Mouse (Mus musculus) frontal cortex, adult (tissue): Measurements from ENCODE around the gene Tspyl1.
"Not testable (repeated sequence)": the region's sequence is repeated elsewhere in the genome, so short reads cannot be mapped to it uniquely, and the experiment has no call there.

ENCODE experiments used
- ATAC-seq: cut with Nextera tagmentation; 2 replicates; pipeline ENCODE4 v1.9.2; 2017; ENCODE audit warnings: mild to moderate bottlenecking, moderate library complexity, mixed read lengths; ENCODE audit not compliant: low TSS enrichment

Tspyl1 gene

DNA sequence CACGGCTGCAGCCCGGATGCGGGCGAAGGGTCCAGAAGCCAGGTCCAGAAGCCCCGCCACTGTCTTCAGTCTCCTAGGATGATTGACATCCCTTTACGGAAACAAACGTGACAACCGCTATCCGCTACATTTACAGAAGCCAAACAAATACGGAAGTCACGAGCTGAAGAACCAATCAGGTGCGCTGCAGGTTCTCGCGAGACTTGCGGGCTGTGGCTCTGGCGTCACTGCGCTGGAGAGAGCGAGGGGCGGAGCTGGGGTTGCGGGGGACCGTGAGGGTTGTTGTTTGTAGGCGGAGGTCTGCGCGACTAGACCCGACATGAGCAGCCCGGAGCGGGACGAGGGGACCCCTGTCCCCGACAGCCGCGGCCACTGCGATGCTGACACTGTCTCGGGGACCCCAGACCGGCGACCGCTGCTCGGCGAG lies at the start of gene Tspyl1:
Tspyl1 (plus strand) TSS at position 229 of the 427 bp plus-strand sequence.
- peak; percentile 95 for ATAC-seq

- ATAC-seq = no peak
Measured at GRCm38 (mm10) chr10:34233418-34233817, 48.6 kb upstream of the Tspyl1 start.

- peak; percentile 31; the same call in 1 of the 2 replicates for ATAC-seq
Measured at GRCm38 (mm10) chr10:34233931-34234745, 47.9 kb upstream of the Tspyl1 start.

DNA sequence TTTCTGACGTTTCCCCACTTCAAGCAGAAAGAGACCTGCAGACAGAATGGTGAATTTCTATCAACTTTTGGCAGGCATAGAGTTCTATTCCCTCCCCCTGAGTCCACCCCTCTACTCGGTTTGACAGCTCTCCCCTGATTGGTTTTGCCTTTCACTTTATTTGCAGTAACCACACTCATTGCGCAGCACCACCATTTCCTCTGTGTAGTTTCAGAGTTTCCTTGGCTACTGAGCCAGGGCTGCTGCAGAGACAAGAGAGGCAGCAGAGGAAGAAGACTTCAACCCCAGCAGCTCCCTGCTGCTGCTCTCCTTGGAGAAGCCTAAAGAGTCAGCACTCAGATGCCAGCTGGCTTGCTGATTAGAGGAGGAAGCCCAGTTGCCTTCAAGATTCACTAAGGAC lies 46.6 kb upstream of the Tspyl1 start:
- peak; percentile 67 for ATAC-seq

DNA sequence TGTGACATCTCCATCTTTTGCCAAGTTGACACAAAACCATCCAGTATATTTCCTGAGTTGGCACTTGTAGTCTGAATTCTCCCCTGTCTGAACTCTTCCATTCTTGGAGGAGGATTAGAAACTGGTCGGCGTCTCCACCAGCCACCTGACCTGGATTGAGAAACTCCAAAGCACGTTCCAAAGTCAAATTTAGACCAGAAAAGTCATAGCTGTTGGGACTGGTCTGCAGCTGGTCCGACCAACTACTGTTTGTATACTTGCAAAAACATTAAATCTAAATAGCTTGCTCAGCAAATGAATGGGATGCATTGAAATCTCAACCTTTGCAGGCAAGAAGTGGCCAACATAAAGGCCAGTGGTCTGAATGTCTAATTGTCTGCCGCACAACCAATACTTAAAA lies 45.4 kb upstream of the Tspyl1 start:
- no peak for ATAC-seq

DNA sequence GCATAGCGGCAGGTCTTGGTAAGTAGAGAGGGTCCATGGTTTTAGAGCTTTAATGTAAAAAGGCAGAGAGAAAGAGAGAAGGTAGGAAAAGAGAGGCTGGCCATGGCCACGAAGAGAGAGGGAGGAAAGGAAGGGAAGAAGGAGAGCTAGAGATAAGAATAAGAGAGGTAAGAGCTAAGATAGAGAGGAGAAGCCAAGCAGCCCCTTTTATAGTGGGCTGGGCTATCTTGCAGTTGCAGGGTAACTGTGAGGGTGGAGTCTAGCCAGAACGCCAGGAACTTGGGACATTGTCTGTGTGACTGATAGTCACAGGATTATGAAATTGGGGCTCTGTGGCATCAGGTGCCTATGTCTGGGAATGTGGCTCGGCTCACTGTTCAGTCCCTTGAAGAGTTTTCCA lies 43.5 kb upstream of the Tspyl1 start:
- no peak for ATAC-seq

- no peak for ATAC-seq
Measured at GRCm38 (mm10) chr10:34244745-34245144, 37.2 kb upstream of the Tspyl1 start.

DNA sequence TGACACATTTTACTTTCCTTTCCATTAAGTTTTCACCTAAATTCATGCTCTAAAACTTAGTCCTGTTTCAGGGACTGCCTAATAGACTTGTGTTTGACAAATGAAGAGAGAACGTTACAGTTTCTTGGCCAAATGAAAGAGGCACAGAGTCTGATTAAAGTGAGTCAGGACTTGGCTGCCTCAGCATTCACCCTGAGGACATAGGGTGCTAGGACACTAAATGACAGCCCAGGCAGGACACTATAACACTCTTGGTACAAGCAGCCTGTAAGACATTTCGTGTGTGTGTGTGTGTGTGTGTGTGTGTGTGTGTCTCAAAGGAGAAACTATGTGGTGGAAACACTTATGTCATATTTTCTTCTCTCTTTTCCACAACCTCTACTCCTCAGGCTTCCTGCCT lies 35.9 kb upstream of the Tspyl1 start:
- ATAC-seq = no peak

DNA sequence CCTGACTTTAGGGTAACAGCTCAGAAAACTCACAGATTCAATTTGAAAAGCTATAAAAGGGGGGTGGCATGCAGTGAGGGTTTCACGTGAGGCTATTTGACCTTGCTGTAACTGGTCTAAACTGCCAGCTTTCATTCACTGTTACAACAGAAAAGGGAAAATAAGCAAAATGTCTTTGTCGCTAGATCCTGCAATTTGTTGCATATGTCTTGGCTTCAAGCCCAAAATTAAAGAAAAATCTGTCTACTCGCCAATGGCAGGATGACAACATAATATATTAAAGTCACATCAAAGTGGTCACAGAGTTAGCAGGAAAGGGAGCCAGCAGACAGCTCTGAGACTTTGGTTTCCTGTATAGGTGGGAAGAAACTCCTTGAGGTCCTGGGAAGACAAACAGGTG lies 34.2 kb upstream of the Tspyl1 start:
- no peak for ATAC-seq

DNA sequence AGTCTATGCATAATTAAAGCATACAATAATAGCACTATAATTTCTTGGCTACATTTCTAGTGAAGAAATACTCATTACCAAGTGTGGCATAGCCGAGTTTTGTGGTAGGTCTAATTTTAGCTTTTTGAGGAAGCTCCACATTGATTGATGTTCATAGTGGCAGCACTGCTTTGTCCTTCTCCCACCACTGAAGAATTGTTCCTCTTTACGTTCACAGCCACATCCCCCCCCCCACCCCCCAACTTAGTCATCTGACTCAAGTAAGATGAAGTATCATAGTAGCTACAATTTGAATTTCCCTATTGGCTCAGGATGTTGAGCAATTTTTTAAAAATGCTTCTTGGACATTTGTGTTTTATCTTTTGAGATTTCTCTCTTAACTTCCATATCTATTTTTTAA lies 32.4 kb upstream of the Tspyl1 start:
- no peak for ATAC-seq

GRCm38 (mm10) chr10:34252833-34253232 lies 29.2 kb upstream of the Tspyl1 start:
- ATAC-seq = not testable (repeated sequence)

- no peak for ATAC-seq
Measured at GRCm38 (mm10) chr10:34265106-34265505, 16.9 kb upstream of the Tspyl1 start.

- ATAC-seq = no peak
Measured at GRCm38 (mm10) chr10:34267312-34268070, 14.5 kb upstream of the Tspyl1 start.

GRCm38 (mm10) chr10:34271681-34272080 lies 10.3 kb upstream of the Tspyl1 start:
- peak; percentile 94 for ATAC-seq

GRCm38 (mm10) chr10:34280591-34281175 lies 1.3 kb upstream of the Tspyl1 start:
- ATAC-seq = peak; percentile 62

DNA sequence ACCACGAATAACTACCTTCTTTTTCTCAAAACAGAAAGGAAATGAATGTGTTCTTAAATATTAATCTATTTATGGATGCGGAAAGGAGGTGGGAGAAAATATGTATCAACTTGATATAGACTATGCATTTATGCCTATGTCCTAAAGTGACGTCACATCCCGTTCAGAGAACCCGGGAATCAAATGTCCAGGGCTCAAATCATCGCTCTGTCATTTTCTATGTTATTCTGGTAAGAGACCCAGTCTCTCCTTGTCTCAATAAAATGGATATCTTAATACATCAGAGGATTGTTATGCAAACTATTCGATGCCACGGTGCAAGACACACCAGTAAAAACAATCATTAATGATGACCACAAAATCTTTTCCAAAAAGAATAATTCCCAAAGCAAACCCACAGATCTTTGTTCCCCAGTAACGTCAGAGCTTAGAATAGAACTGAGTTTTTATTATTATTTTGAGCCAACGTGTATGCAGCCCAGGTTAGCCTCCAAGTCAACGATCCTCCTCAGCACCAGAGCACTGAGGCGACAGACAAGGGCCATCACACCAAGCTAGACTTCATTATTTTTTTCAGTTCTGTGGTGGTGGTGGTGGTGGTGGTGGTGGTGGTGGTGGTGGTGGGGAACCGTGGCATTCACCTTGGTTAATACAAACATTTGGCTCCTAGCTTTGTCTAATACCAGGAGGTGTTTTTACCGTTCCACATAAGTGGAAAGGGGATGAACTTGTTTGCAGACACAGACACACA lies 604 bp upstream of the Tspyl1 start:
- ATAC-seq = peak; percentile 18

DNA sequence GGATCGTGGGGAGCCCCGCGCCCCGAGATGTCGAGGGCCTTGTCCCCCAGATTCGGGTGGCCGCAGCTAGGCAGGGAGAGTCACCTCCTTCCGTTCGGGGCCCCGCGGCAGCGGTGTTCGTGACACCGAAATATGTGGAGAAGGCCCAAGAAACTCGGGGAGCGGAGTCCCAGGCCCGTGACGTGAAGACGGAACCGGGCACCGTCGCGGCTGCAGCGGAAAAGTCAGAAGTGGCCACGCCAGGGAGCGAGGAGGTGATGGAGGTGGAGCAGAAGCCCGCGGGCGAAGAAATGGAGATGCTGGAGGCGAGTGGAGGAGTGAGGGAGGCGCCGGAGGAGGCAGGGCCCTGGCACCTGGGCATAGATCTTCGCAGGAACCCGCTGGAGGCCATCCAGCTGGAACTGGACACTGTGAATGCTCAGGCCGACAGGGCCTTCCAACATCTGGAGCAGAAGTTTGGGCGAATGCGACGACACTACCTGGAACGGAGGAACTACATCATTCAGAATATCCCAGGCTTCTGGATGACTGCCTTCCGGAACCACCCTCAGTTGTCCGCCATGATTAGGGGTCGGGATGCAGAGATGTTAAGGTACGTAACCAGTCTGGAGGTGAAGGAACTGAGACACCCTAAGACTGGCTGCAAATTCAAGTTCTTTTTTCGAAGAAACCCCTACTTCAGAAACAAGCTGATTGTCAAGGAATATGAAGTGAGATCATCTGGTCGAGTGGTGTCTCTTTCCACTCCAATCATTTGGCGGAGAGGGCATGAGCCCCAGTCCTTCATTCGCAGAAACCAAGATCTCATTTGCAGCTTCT lies 639 bp downstream of the Tspyl1 start:
- peak; percentile 25 for ATAC-seq

DNA sequence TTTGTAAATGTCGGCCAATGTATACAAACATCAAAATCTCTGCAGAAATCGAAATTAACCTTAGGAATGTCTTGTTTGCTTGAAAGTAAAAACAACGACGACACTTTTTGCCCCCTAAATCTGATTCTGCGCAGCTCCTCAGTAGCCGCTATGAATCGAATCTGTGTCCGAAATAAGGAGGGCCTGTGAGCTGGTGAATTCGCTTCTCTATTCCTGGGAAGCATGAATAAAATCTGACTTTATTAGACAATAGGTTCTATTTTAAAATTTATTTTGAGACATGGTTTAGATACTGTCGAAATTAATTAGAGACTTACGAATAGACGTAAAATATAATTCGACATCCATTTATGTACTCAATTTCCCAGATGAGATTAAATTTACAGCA lies 14.9 kb downstream of the Tspyl1 start:
- no peak for ATAC-seq

GRCm38 (mm10) chr10:34297299-34297979 lies 15.4 kb downstream of the Tspyl1 start, which contains the start of gene Tspyl4:
Gene Tspyl4 (plus strand): TSS chr10:34297442.
- peak; percentile 89 for ATAC-seq
